Mouse (Mus musculus): ENCODE measurements around the gene Hcar2.
A peak's percentile ranks its signal among the peaks of the same experiment; 100 is the strongest.

Gene Hcar2

GRCm38 (mm10) chr5:123865365-123865764 lies at the start of gene Hcar2:
Gene Hcar2 (minus strand): TSS chr5:123865499.
- DNase-seq (ENCODE audit: inconsistent ontology term) = no peak

GRCm38 (mm10) chr5:123914852-123915251 lies 49.6 kb upstream of the Hcar2 start:
- no peak for DNase-seq (ENCODE audit: inconsistent ontology term)

GRCm38 (mm10) chr5:123907631-123907977 lies 42.3 kb upstream of the Hcar2 start:
- DNase-seq (ENCODE audit: inconsistent ontology term) = no peak

- DNase-seq (ENCODE audit: inconsistent ontology term) = peak; percentile 100
Measured at GRCm38 (mm10) chr5:123906976-123907630, 41.8 kb upstream of the Hcar2 start, which contains the start of gene Denr. Gene Denr (plus strand): TSS chr5:123907175.

- DNase-seq (ENCODE audit: inconsistent ontology term) = no peak
Measured at GRCm38 (mm10) chr5:123906146-123906975, 41.1 kb upstream of the Hcar2 start.

- no peak for DNase-seq (ENCODE audit: inconsistent ontology term)
Measured at GRCm38 (mm10) chr5:123904059-123904672, 38.9 kb upstream of the Hcar2 start.

GRCm38 (mm10) chr5:123897352-123897751 lies 32.1 kb upstream of the Hcar2 start:
- no peak for DNase-seq (ENCODE audit: inconsistent ontology term)

GRCm38 (mm10) chr5:123896395-123896794 lies 31.1 kb upstream of the Hcar2 start:
- DNase-seq (ENCODE audit: inconsistent ontology term) = no peak

GRCm38 (mm10) chr5:123893520-123893919 lies 28.2 kb upstream of the Hcar2 start:
- no peak for DNase-seq (ENCODE audit: inconsistent ontology term)

- DNase-seq (ENCODE audit: inconsistent ontology term) = peak; percentile 11
Measured at GRCm38 (mm10) chr5:123891669-123892068, 26.4 kb upstream of the Hcar2 start.

GRCm38 (mm10) chr5:123890987-123891386 lies 25.7 kb upstream of the Hcar2 start:
- no peak for DNase-seq (ENCODE audit: inconsistent ontology term)

- DNase-seq (ENCODE audit: inconsistent ontology term) = no peak
Measured at GRCm38 (mm10) chr5:123890312-123890711, 25.0 kb upstream of the Hcar2 start.

GRCm38 (mm10) chr5:123886365-123886764 lies 21.1 kb upstream of the Hcar2 start:
- no peak for DNase-seq (ENCODE audit: inconsistent ontology term)

- DNase-seq (ENCODE audit: inconsistent ontology term) = no peak
Measured at GRCm38 (mm10) chr5:123884332-123884731, 19.0 kb upstream of the Hcar2 start.

GRCm38 (mm10) chr5:123883891-123884290 lies 18.6 kb upstream of the Hcar2 start:
- DNase-seq (ENCODE audit: inconsistent ontology term) = no peak

GRCm38 (mm10) chr5:123880778-123881177 lies 15.5 kb upstream of the Hcar2 start:
- no peak for DNase-seq (ENCODE audit: inconsistent ontology term)

- no peak for DNase-seq (ENCODE audit: inconsistent ontology term)
Measured at GRCm38 (mm10) chr5:123879928-123880327, 14.6 kb upstream of the Hcar2 start, which contains the start of gene Hcar1. Gene Hcar1 (minus strand): TSS chr5:123880020.

- no peak for DNase-seq (ENCODE audit: inconsistent ontology term)
Measured at GRCm38 (mm10) chr5:123878056-123878455, 12.8 kb upstream of the Hcar2 start.

GRCm38 (mm10) chr5:123874177-123874576 lies 8.9 kb upstream of the Hcar2 start:
- no peak for DNase-seq (ENCODE audit: inconsistent ontology term)

- DNase-seq (ENCODE audit: inconsistent ontology term) = no peak
Measured at GRCm38 (mm10) chr5:123869615-123870014, 4.3 kb upstream of the Hcar2 start.

GRCm38 (mm10) chr5:123866457-123866856 lies 1.2 kb upstream of the Hcar2 start:
- no peak for DNase-seq (ENCODE audit: inconsistent ontology term)

GRCm38 (mm10) chr5:123863934-123864333 lies 1.4 kb downstream of the Hcar2 start:
- no peak for DNase-seq (ENCODE audit: inconsistent ontology term)

All from Muller cell, postnatal 12 days (primary cell).